Mouse (Mus musculus) cerebral cortex, adult 2 months (tissue): ENCODE results near the gene Tmem74b.

ENCODE experiments used
- WGBS: fragments of 180-500 bp; shearing (Covaris S2); methylation state at CpG from one replicate; pipeline ENCODE4 v1.1.7; 2018; 5-methylcytosine and 5-hydroxymethylcytosine counted together

The Tmem74b gene

DNA sequence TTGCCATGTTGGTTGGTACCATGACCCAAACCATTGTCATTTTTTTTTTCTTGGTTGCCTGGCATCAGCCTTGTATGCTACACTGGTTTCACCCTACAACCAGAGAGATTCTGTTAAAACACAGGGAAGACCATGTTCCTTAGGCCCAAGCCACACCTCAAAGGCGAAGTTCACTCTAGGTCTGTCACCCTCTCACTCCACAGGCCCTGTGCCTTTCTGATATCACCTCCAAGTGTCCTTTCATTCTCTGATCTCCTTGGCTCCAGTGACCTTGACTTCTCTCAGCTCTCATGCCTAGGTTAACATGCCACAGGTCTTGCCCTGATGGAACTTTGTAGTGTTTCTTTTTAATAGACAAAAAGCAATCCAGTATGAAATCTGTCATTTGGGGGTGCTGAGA, 40.3 kb downstream of the Tmem74b start:
- WGBS, result 100% methylated on average over 1 of the region's 1 CpGs

- 71% methylated on average over 6 of the region's 6 CpGs for WGBS
Measured at GRCm38 (mm10) chr2:151742850-151743679, 41.3 kb downstream of the Tmem74b start.

DNA sequence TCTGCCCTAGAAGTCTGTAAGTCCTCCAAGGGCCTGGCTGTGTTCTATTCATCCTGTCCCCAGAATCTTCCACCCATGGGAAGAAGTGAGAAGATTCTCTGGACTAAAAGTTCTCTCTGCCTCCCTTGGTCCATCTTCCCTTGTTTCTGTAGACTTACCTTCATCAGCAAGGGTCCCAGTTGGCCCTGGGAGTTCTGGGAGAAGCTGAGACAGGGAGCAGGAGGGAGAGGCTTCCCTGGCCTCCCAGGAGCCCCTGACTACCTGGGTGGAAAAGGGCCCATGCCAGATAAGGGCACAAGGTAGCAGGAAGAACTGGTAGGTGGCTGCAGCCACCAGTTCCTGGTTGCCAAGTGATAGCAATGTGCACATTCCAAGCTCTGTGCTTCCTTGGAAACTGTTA, 42.0 kb downstream of the Tmem74b start, which contains the start of gene Psmf1:
Gene Psmf1 (minus strand): TSS at position 342 of the 400 bp plus-strand sequence.

DNA sequence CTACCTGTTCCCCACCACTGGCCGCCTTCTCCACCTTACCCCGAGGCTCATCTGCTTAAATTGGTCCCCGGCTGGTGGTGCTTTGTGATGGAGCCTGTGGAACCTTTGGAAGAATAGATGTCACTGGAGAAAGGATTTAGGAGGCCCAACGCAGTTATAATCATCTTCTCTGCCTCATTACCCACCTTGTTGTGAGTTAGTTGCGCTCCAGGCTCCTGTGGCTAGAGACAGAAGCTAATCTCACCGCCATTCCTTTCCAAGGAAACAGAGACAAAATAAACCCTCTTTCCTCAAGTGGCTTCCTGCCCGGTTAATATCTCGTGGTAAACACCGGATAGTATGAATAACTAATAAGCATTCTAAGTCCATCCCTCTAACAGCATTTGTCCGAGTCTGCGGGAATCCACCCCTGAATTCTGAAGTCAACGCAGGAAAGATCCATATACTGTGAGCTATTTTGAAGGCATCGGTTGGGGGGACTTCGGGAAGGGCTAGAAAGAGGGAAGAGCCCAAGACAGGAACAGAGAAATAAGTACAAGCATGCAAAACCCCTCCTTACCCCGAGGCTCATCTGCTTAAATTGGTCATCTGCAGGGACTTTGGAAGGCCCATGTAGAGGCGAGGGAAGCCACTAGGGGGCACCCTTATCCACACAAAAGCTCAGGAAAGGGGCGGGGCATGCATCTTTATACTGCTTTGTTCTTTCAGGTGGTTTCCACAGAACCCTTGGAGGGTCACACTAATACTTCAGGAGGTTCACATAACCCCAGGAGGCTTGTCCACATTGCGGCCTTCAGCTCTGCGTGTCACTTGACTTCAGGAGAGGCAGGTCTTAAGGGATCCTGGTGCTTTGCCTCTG, 46.3 kb downstream of the Tmem74b start:
- WGBS, result 27% methylated on average over 19 of the region's 19 CpGs

DNA sequence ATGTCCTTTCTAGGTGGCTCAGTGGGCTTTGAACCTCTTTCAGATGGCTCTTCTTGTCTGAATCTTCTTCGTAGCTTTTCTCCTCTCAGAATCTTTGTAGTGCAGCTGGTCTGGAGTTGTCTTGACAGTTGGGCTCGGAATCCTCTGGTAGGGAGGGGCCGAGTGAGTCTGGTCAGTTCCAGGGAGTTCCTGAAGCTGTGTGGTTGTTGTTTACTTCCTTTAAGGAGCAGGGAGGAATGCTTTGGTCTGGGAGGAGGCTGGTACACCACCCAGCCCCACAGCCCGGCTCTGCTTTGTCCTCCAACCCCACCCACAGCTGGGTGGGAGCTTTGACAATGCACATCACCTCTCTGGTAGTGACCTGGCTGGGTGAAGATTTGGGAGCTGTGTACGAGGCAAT, 49.5 kb downstream of the Tmem74b start:
- WGBS, result 78% methylated on average over 5 of the region's 5 CpGs

GRCm38 (mm10) chr2:151756277-151757061, 54.7 kb downstream of the Tmem74b start:
- WGBS, result 60% methylated on average over 9 of the region's 9 CpGs

- WGBS, result 74% methylated on average over 5 of the region's 5 CpGs
Measured at GRCm38 (mm10) chr2:151757451-151757850, 55.6 kb downstream of the Tmem74b start.

- WGBS, result 73% methylated on average over 1 of the region's 1 CpGs
Measured at GRCm38 (mm10) chr2:151758806-151759353, 57.1 kb downstream of the Tmem74b start.
